Mouse (Mus musculus) urinary bladder, postnatal 4 days (tissue): ENCODE data around the gene B3gat3.

Source experiments
- DNase-seq, 2 experiments: peaks; one replicate each; pipeline ENCODE4 v3.0.0; 2021 to 2022; ENCODE audit warnings: low spot score in 2 of 2

Gene B3gat3

DNA sequence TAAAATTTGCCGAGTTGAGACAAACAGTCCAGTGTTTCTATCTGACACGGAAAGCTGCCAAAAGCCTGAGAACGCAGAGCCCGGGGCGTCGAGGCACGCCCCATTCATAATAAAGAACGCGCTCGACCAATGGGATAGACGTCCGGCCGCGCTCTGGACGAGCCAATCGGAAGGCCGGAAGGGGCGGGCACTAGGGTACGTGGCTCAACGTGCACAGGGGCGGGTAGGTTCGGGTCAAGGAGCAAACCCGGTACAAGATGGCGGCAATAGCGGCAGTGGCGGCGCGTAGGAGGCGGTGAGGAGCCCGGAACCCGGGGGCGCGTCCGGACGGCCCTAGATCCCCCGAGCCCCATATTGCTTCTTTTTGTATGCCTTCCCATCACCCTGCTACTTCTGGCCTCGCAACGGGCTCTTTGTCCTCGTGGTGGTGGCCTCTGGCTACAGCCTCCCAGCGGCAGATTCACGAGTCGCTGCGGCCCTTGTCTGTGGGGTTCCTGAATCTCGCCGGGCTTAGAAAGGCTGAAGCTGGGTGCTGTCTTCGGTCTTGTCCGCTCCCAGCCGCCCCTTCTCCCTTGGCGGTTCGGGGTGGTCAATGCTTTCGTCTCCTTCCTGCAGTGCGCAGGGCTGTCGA, 22.2 kb upstream of the B3gat3 start, which contains the start of gene Ganab:
Gene Ganab (plus strand): TSS at position 207 of the 631 bp plus-strand sequence.
- DNase-seq = peak; percentile 93 to 96

DNA sequence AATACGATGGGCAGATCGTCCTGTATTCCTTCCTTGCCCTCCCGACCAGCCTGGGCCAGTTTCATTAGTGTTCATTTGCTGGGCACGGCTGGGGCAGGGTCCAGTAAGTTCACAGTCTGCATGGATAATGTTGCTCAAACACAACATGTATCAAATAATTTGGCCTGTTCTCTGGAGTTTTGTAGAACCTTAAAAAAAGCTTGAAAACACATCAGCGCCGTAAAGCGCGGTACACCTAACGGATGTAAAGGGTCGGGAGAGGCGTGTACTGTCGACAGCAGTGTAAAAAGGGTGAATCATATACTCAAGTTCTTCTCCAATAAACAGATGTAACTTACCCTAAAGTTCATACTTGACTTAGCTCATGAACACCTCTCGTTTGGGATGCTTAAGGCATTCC, 21.6 kb upstream of the B3gat3 start:
- no peak for DNase-seq

DNA sequence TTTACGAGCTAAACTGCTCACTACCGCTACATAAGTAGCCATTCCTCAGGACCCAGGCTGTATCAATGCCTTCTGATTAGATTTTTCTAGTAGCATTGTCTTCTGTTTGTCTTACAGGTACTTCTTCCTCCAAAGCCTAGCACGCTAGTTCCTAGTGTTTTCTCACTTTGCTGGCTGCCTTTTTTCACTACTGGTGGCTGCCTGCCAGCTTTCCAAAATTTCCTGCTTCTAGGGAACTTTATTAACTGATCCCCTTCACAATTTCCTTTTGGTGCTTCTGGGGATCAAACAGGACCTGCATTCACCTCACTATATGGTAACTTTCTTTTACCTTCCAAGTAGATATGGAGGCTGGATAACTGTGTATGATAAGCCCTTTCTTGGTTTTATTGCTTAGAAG, 21.1 kb upstream of the B3gat3 start:
- DNase-seq = no peak

DNA sequence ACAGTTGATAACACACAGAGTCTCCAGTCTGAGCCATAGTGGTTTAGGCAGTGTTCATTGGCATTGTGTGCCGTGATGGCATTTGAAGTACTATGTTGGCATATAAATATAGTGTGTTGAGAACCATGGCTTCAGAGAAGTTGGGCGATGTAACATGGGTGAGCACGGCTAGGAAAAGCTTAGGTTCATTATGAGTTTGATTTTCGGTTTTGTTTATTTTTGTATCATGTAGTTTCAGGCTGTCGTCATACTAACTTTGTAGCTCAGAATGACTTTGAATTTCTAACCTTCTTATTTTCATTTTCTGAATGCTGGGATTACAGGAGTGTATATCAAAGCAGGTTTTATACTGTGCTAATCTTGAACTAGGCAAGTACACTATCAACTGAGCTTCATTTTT, 16.8 kb upstream of the B3gat3 start:
- DNase-seq = no peak

DNA sequence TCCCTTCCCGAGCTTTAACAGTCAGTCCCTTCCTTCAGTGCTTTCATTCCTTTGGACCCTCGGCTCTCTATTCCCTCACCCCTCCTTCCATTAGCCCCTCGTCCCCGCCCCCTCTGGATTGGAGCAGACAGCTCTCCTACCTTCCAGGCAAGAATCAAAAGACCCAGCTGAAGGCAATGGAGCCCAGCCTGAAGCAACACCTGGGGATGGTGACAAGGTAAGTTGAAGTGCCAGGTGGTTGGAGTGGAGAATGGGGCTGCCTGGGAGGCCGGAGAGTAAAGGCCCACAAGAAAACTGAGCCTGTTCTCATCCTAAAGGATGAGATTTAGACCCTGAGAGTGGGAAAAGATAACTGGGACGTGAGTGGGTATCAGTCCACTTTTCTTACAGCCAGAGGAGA, 11.6 kb upstream of the B3gat3 start:
- peak in 1 of 2 experiments; percentile 54 for DNase-seq

DNA sequence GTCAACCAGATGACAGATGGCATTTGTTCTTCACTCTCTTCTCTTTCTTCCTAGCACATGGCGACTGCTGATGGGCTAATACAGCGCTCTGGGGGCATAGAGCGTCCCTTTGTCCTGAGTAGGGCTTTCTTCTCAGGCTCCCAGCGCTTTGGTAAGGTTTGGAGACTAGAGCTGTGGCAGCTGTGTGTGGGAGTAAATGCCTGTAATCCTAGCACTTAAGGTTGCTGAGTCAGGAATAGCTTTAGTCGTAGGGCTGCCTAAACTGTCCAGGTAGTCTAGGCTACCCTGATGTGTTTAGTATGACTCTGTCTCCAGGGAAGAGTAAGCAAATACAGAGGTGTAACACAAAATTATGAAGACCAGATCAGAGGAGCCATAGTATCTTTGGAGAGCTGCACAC, 8.4 kb upstream of the B3gat3 start:
- DNase-seq = no peak

DNA sequence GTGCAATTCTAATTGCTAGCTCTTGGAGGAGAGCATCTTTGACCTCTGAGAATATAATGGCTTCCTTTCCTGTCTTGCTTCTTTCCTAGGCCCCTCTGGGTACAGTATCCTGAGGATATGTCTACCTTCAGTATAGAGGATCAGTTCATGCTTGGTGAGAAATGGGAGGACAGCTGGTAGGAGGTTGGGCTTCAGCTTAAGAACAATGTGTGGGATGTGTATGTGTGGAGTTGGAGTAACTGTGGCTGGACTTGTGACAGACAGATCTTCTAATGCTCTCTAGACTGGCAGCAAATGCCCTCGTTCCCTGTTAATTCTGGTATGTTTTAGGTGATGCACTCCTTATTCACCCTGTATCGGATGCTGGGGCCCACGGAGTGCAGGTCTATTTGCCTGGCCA, 6.0 kb upstream of the B3gat3 start:
- peak in 1 of 2 experiments; percentile 26 for DNase-seq

DNA sequence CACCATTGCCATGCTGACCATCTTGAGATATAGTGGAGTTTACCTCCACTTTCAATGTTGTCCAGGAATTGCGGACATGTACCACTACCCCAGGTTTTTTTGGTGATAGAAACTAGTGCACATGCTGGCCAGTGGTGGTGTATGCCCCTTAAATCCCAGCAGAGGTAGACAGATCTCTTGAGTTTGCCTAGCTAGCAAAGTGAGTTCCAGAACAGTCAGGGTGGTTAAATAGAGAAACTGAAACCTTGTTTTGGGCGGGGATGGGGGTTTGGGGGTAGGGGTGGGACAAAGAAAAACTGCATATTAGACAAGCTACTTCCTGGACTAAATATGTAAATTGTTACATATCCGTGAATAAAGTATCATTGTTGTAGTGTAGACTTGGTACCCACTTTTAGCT, 1.2 kb upstream of the B3gat3 start:
- no peak for DNase-seq

DNA sequence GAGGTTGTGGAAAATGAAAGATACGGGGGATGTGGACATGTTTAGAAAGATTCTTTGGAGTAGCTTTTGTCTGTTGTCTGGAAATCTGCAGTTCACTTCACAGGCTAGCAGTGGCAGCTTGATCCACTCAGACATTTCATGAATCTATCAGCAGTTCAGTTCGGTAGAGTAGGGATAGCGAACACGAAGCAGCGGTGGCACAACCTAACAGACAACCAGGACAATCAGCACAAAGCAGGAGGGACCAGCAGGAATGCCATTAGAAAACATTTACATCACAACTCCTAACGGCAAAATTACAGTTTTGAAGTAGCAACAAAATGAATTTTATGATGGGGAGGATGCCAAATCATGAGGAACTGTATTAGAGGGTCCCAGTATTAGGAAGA, 496 bp upstream of the B3gat3 start:
- peak in 1 of 2 experiments; percentile 19 for DNase-seq

DNA sequence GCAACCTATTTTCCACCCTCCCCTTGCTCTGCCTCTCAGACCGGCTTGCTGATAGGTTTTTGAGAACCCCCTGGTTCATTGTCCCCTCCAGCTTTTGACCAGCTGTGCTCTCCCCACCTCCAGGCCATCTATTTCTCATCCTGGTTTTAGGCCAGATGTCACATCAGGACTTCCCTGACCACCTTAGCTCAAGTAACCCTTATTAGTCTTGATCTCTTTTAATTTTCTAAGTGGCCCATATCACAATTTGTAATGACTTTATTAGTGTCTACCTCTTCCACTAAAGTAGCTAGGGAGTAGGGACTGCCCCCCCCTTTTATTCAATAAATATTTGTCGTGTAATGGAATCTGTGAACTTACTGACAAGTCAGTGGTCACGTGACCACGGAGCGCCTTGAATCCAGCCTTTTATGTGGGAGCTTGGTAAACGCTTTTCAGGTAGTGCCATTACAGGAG, 690 bp downstream of the B3gat3 start:
- DNase-seq = no peak

DNA sequence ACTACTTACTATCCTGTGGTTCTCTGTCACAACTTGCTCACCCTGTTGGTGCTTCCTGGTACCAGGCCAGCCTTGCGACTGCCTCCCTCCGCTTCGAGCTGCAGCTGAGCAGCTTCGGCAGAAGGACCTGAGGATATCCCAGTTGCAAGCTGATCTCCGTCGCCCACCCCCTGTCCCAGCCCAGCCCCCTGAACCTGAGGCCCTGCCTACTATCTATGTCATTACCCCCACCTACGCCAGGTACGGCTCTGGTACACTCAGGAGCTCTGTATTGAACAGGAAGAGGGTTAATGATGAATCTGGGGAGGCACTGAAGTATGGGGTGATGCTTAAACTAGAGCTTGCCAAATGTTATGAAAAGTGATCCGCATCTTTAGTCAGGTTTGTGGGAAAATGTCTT, 1.6 kb downstream of the B3gat3 start:
- DNase-seq = no peak

DNA sequence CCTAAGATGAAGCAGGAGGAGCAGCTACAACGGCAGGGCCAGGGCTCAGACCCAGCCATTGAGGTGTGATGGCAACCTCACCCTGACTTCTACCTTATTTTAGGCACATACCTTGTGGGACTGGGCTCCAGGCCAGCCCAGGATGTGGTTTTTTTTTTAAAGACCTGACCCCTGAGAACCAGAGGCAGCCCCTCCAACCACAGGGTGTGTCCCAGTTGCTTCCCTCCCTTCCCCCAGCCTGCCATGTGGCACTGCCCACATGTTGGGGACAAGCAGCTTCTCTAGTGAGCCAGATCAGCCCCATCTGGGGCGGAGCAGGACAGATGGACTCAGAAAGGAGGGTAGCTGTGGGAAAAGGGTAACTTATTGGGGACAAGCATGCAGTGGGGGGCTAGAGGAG, 6.6 kb downstream of the B3gat3 start:
- no peak for DNase-seq

DNA sequence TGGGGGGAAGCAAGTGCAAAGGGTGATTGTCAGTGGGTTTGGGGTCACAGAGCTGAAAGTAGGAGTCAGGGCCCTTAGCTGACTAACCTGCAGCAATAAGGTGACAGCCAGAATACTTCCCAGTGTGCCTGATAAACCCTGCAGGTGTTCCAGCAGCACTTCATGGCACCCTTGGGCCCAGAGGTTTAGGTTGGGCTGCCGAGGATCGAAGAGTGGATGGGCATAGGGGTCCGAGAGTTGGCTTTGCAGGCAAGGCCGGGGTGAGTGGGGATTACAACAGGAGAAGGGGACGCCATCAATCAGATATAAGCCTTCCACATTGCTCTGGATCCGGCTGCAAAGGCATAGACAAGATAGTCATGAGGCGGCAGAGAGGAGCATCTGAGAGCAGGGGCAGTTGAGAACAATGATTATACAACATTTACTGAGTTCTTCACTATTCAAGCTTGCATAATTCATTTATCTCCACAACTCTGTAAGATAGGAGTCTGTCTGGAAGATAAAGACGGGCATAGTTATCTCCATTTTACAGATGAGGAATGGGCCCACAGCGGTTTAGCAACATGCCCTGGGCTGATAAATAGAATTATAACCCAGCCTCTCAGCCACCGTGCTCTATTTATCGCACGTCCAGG, 7.8 kb downstream of the B3gat3 start:
- DNase-seq = no peak

DNA sequence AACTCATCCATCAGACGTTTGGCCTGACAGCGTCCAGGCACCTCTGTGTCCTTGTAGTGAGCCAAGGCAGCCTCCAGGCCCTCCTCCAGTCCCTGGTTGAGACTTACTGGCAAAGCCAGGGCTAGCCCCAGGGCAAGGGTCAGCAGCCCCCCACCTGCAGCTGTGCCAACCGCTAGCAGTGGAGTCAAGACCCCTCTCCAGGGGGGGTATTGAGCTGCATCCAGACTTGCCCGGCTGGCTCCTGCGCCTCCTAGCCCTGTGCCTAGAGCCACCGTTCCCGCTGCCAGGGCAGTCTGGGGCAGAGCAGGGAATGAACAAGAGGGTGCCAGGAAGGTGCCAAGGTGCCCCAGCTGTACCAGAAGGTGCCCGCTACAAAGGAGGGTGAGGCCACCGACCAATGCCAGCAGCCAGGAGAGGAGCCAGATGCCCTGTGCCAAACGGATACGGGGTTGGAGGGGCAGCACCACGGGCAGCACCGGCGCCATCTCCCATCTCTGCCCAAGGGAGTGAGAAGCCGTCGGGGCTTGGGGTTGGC, 8.6 kb downstream of the B3gat3 start:
- DNase-seq = no peak

DNA sequence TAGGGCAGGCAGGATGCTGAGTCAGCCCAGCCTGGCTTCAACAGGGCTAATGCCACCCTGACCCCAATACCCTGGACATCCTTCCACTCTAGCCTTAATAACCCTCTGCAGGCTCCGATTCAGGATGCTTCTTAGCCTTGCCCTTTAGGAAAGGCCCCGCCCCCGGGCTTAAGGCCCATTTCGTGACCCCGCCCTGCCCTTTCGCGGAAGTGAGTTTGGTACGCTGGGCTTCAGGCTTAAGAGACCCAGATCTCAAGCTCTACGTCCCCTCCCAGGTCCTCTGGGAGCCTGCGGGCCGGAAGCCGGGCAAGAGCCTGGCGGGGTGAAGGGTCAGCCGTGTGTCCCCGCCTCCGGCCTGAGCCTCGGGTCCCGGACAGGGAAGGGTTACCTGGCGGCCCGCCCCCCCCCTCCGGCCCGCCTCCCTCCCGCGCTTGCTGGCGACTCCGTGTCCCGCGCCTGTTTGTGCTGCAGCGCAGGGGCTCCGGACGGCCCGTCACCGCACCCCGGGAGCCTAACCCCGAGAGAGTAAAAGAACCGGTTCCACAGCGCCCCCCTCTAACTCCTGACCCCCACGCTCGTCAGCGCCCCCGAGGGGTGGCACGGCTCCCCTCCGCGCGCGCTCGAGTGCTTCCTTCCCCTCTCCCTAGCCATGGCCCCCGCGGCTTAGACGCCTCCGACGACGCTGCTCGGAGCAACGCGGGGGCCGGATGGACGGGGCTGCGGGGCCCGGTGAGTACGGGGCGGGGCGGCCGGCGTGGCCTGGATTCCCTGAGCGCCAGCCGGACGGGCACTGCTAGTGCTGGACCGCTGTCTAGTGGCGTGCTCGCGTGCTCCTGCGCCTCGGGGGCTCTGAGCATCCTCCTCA, 9.3 kb downstream of the B3gat3 start, which contains the start of the genes Rom1 and Eml3:
Gene Rom1 (minus strand): TSS at position 133 of the 865 bp plus-strand sequence.
Gene Eml3 (plus strand): TSS at position 329 of the 865 bp plus-strand sequence.
- peak; percentile 83 to 86 for DNase-seq

DNA sequence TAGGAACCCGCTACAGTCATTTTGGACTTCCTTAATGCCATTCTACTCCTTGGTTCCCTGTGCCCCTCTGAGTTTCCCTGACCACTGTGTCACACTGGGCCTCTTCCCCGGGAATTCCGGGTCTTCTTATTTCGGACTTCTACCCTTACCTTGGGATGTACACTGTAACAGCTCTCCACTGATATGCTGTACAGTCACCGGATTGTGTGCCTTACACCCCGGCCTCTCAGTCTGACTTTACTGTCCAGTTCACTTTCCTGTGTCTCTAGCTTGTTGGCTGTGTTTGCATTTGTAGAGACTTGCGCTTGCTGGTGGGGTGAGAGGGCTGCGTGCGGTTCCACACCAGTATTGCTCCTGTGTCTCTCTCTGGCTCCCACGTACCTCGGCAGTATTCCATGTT, 9.9 kb downstream of the B3gat3 start:
- no peak for DNase-seq

DNA sequence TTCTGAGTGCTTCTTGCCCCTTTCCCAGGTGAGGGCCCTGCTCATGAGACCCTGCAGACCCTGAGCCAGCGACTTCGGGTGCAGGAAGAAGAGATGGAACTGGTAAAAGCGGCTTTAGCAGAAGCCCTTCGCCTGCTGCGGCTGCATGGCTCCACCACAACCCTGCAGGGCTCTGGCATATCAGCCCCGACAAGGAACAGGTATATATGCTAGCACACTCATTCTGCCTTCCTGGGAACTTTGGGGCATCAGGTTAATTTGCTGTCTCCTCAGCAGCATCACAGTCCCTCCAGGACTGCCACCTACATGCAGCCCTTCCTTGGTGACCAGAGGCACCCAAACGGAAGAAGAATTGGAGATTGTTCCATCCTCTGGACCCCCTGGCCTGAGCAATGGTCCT, 10.6 kb downstream of the B3gat3 start:
- DNase-seq = no peak

DNA sequence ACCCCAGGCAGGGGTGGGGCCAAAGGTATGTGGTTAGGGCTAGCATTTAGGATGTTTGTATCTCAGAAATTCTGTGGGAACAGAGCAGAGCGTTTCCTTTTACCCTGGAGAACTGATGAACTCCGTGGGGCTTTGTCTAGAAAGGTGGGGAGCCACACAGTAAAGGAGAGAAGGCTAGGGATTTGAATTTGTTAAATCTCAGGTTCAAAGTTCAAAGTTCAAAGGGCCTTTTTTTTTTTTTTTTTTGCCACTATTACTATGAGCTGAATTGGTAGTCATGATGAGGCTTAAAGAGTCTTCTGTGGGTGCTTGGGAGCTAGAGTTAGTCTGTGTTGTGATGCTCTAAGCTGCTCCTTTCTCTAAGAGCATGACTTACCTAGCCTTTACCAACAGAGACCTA, 16.6 kb downstream of the B3gat3 start:
- no peak for DNase-seq

DNA sequence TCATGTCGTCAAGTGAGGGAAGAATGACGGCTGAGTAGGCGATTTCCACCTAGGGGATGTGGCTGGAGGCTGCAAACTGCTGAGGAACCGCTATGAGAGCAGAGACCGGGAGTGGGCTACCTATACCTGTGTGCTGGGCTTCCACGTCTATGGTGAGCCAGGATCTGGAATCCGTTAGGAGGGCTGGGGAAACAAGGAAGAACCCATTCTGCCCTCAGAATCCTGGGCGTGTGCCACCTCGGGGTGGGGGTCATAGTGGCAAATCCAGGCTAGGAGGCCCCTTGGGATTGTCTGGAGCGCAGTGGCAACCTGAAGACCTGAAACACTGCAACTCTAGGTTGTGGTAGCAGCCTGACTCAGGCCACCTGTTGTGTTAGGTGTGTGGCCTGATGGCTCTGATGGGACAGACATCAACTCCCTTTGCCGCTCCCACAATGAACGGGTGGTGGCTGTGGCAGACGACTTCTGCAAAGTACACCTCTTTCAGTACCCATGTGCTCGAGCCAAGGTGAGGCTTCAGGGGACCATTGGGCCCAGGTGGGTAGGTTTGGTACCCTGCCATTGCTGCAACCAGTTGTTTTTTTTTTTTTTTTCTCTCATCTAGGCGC, 20.5 kb downstream of the B3gat3 start:
- no peak for DNase-seq

DNA sequence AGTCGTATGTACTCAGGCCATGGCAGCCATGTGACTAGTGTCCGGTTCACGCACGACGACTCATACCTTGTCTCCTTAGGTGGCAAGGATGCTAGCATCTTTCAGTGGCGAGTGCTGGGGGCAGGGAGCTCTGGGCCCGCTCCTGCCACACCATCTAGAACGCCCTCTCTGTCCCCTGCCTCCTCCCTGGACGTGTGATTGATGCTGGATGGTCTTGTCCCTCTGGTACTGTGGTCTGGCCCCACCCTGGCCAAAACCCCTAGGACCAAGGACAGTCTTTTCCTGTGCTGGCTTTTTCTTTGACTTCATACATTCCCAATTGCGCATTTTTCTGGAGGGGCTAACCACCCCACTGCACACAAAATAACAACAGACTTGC, 21.0 kb downstream of the B3gat3 start:
- DNase-seq = no peak

DNA sequence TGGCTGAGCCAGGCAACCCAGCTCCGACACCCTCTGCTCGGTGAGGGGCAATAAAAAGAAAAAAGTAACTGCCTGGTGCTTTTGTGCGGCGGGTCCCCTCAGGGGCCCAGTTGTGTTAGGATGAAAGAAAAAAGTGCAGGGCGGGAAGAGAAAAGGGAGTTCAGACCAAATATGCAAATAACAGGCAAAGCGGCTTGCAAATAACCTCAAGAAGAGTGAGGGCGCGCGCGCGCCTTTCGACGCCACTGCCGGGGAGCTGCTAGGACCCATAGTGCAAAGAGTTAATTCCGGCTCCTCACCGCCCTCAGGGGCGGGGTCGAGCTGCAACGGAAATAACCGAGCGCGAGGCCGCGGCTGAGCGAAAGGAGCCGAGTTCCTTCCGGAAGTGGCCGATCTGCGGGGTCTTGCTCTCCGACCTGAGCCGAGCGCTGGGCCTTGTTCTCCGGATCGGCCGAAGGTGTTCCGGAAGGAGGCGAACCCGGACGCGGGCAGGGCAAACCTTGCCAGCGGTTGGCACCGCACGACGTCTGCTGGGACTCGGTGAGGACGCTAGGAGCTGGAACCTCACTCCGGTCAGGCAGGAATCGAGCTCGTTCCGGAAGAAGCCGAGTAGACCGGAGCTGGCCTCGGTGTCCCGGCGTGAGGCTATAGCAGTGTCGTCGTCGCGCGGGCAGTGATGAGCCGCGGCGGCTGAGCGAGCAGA, 21.5 kb downstream of the B3gat3 start, which contains the start of gene Mta2:
Gene Mta2 (plus strand): TSS at position 361 of the 703 bp plus-strand sequence.
- DNase-seq = peak; percentile 96 to 98
